Mouse (Mus musculus) monocyte, adult 2 months (primary cell): ENCODE data around the gene Ggt5.

ENCODE experiments used
- DNase-seq, 2 experiments: peaks; one replicate each; pipeline ENCODE4 v3.0.0; 2022; ENCODE audit warnings: low spot score in 2 of 2, low read depth in 1 of 2

Gene Ggt5

DNA sequence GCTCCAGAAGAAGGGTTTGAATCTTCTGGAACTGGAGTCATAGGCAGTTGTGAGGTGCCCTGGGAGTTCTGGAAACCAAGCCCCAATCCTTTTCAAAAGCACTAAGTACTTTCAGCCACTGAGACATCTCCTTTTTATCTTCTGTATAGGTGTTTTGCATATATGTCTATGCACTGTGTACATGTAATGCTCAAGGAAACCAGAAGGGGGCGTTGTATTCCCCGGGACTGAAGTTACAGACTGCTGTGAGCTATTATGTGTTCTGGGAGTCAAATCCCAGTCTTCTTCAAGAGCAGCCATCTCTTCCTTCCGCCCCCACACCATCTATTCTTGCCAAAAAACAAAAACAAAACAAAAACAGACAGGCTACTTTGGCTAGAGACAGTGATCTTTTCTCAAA, 31.7 kb downstream of the Ggt5 start:
- DNase-seq, result no peak

- no peak for DNase-seq
Measured at GRCm38 (mm10) chr10:75625920-75626319, 36.8 kb downstream of the Ggt5 start.

- no peak for DNase-seq
Measured at GRCm38 (mm10) chr10:75626991-75627390, 37.9 kb downstream of the Ggt5 start.

DNA sequence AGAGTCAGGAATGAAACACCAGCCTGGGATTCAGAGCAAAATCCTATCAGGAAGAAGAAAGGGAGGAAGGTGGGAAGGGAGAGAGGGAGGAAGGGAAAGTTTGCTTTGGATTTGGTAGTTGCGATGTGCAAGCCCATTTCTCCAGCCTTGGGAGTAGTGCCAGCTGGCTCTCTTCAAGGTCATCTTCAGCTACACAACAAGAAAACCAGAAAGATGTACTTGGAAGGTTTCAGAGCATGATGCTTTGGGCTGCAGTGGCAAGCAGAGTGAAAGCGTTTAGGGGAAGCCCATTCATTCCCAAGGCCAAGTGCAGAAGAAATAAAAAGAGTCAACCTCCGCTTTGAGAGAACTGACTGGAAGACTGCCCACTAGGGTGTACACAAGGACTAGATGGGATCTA, 38.4 kb downstream of the Ggt5 start:
- no peak for DNase-seq

DNA sequence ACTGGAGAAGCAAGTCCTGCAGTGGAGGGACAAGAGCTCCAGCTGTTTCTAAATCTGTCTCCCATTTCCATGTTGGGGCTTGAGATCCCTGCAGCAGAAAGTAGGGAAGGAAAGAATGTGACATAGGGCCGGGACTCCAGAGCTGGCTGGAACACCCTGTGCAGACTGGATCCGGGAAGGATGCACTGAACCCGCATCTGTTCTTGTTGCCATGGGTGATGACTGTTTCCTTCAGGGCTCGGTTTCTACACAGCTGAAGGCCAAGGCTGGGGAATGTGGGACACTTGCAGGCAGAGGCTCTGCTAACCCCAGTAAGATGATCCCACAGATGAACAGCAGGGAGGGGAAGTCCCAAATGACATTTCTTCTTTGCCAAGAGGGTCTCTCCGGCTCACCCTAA, 43.5 kb downstream of the Ggt5 start:
- DNase-seq, result no peak

DNA sequence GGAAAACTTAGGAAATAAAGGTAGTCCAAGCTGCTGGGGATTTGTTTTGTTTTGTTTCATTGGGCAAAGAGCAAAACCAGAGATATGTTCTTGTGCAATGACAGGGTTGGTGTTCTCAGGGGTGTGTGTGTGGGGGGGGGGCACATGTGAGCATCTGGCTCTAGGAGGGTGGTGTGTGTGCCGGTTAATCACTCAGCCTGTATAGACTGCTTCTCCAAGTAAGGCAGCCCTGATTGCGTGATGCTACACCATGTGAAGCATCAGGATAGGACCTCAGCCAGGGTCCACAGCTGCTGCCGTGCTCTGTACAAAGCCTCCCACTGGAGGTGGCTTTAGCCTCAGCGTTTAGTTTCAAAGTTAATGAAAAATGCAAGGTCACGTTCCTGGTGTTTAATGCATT, 43.9 kb downstream of the Ggt5 start:
- DNase-seq, result no peak

DNA sequence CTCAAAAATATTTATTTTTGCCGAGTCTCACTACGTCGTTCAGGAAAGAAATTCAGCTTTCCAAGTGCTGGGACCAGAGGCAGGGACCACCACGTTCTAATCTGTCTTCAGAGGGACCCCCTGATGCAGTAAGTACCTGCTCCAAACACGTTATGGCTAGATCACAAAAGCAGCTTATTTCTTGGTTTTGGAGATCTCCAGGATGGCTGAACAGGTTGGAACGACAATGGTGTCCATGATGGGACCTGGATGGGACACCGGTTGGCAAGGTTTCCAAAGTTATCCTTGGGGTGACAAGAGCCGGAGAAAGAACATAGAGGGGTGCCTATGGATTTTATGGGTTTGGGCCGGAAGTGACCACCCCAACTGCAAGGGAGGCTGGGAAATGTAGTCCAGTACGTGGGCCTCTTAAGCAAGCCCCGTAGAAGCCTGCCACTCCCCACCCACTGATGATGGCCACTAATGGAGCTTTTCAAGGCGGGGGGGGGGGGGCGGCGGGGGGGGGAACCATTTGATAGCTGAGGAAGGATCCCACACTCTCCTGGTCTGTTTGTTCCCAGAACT, 44.5 kb downstream of the Ggt5 start:
- DNase-seq, result no peak

DNA sequence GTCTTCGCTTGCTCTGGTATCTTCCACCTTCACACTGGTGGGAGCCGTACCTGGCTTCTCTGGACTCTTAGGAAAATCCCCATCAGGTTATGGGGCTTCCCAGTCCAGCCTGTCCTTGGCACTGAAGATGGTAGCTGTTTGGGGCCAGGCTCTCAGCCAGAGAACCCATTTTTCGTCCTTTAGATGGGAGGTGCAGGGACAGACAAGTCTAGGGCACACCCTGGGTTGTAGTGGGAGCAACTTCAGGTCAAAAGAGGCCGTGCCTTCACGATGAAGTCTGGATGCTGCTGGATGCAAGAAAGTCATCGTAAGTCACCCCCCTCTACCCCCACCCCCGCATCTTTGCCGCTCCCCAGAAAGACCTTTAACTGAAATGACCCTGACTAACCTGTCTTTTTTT, 45.5 kb downstream of the Ggt5 start:
- no peak for DNase-seq

- DNase-seq, result no peak
Measured at GRCm38 (mm10) chr10:75635019-75635692, 46.0 kb downstream of the Ggt5 start.

DNA sequence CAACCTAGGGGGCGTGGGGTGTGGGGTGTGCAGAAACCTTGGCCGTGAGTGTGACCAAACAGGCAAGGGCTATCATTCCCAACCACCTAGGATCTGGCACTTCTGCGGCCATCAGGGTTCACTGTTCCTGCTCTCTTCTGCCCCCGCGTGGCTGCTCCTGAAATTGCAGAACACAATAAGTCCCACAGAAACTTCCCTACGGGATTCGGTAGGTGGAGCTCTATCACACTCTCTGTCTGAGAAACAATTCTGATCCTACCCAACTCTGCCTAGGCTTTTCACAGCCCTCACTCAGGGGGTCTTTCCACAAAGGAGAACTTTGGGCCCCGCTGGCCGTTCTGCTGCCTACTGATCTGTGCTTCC, 46.5 kb downstream of the Ggt5 start:
- DNase-seq, result peak; percentile 34 to 69

- DNase-seq, result no peak
Measured at GRCm38 (mm10) chr10:75636084-75636786, 47.1 kb downstream of the Ggt5 start.

- no peak for DNase-seq
Measured at GRCm38 (mm10) chr10:75637711-75638110, 48.6 kb downstream of the Ggt5 start.

DNA sequence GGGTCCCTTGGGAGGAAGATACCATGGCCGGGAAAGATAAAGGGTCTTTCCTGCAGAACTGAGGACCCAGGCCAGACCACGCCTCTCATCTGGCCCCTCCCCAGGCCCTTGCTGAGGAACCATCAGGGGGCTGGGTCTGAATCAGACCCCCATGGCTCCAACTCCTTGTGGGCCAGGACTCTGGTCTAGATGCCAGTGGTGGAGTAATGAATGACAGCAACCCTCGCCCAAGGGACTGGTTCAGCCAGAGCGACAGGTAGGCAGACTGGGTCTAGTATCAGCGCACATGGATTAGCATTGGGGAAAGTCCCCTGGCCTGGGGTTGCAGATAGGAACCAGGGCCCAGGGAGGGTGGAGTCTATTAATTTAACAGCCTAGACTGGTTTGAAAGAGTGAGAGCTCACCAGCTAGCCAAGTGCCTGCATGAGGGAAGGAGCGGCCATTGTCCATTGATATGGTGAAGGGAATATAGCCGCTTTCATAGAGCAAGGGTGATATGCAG, 52.6 kb downstream of the Ggt5 start:
- DNase-seq, result no peak

DNA sequence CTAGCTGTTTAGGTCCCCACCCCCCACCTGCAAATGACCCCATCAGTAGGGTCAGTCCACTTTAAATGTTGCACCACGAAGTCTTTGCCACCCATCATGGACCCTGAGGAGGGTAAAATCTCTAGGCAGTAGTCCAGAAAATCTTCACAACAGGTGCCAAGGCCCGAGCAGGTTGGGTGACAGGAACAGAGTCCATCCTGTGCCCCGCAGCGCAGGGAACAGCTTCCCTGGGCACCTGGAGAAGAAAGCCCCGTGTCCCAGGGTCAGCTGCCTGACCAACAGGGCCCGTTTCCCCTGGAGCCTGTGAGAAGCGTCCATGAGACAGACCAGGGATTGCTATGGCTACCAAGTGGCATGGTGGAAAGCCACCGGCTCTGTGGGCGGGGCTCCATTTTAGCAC, 53.3 kb downstream of the Ggt5 start:
- no peak for DNase-seq

- no peak for DNase-seq
Measured at GRCm38 (mm10) chr10:75642891-75643290, 53.8 kb downstream of the Ggt5 start.

GRCm38 (mm10) chr10:75643741-75644343, 54.7 kb downstream of the Ggt5 start, which contains the start of gene Susd2:
TSS of gene Susd2 (minus strand) at chr10:75644008.
- DNase-seq, result no peak

GRCm38 (mm10) chr10:75645616-75646015, 56.5 kb downstream of the Ggt5 start:
- no peak for DNase-seq

GRCm38 (mm10) chr10:75646406-75646805, 57.3 kb downstream of the Ggt5 start:
- DNase-seq, result no peak

DNA sequence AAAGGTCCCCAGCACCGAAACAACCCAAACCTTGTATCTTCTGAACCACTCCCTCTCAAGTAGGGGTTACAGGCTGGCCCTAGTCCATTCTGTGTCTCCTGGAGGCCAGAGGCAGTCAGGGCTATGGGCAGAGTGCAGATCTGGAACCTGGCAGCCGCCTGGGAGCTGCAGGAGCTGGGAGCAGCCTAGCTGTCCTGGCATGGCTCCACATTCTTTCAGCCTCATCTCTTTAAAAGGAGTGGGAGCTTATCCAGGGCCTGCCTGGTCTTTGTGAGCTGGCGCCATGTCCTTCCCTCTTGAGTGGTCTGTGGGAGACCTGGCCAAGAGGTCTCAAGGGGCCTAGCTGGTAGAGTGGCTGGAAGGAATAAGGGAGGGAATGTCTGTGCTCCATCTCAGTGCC, 58.2 kb downstream of the Ggt5 start:
- DNase-seq, result no peak

GRCm38 (mm10) chr10:75648091-75648490, 59.0 kb downstream of the Ggt5 start:
- DNase-seq, result no peak

DNA sequence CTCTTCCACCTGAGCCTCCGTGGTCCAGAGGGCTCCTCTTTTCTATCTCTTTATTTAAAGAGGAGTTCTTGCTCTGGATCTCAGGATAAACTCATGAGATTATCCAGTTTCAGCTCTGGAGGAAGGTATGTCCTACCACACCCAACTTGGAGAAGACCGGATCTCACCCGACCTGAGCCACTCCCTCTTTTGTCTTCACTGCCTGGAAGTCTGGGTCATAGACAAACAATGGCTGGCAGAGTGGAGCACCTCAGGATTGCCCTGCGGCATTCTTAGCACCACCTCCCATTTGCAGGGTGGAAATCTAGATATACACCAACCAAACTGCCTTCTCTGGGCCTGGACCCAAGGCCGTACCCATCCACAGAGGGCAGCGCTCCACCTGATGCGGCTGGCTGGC, 59.9 kb downstream of the Ggt5 start:
- no peak for DNase-seq

GRCm38 (mm10) chr10:75649406-75649995, 60.4 kb downstream of the Ggt5 start:
- DNase-seq, result no peak
